Mouse (Mus musculus) cerebellum, postnatal 25 days (tissue): ENCODE measurements around the gene Gm17175.
"Not testable (repeated sequence)": the region's sequence is repeated elsewhere in the genome, so short reads cannot be mapped to it uniquely, and the experiment has no call there.

ENCODE experiments used
- DNase-seq, 2 experiments: peaks; one replicate each; pipeline ENCODE4 v3.0.0; 2021; ENCODE audit warnings: mixed read lengths in 2 of 2

Gene Gm17175

GRCm38 (mm10) chr14:51573963-51574362 is at the start of gene Gm17175:
Gene Gm17175 (minus strand): TSS chr14:51574063.
- DNase-seq: not testable (repeated sequence)

- no peak for DNase-seq
Measured at GRCm38 (mm10) chr14:51611210-51611609, 37.3 kb upstream of the Gm17175 start, which contains the start of gene Gm17078. Gene Gm17078 (minus strand): TSS chr14:51611310.

- not testable (repeated sequence) for DNase-seq
Measured at GRCm38 (mm10) chr14:51592039-51592438, 18.2 kb upstream of the Gm17175 start, which contains the start of gene Gm17174. Gene Gm17174 (minus strand): TSS chr14:51592139.

- DNase-seq: no peak
Measured at GRCm38 (mm10) chr14:51552490-51552889, 21.4 kb downstream of the Gm17175 start, which contains the start of gene Gm5622. Gene Gm5622 (plus strand): TSS chr14:51552790.
